8 mouse cellular contexts compared by ENCODE assay signal in genomic region chr13:23990928-23991327, GRCm38 (mm10). TPM values are rescaled to one million over a fixed set of nuclear protein-coding genes. Genes with fewer than 3 reads are reported as not detected.
DNase-seq lines count a peak whose midpoint lies in the region; ATAC-seq and TF ChIP-seq lines count a peak whose summit lies in the region.
"Had no signal": no experiment of that assay in that cellular context is flagged by ENCODE, and none has a peak within 500 bp of the region (broad histone marks: within the 10 kb centered on the region; RNA-seq: fewer than 3 reads in every experiment).

Gene Scgn (minus strand): TSS chr13:23991214.

- peak within 1 kb of the TSS; percentile 6; the same call in 1 of the 2 replicates for H3K4me3 ChIP-seq in ES-Bruce4 (ENCODE audit: low read depth, low read length)
- peak within 1 kb of the TSS; percentile 32 for H3K4me3 ChIP-seq in midbrain, embryonic 13.5 days (replicated peaks)
- H3K4me3 ChIP-seq: heart, embryonic 13.5 days had no signal

- peak; percentile 64 for DNase-seq in 416B (ENCODE audit: low read depth)
- peak; percentile 79 for DNase-seq in embryo, embryonic 11.5 days (ENCODE audit: low read depth, low spot score)
- DNase-seq in heart, postnatal 4 days = peak; percentile 81
- peak; percentile 90 to 91 for DNase-seq in kidney, postnatal 4 days
- DNase-seq in testis, postnatal 14 days (ENCODE audit: low spot score) = peak; percentile 57

- no peak for TF ChIP-seq CTCF in ES-Bruce4 (IDR thresholded peaks at IDR 0.05; ENCODE audit: low read depth, low read length)

- no peaks in the 10 kb centered on the region for H3K36me3 ChIP-seq in ES-Bruce4 (ENCODE audit: control insufficient read depth, insufficient read depth, low read length, poor library complexity, severe bottlenecking)
- no peaks in the 10 kb centered on the region for H3K36me3 ChIP-seq in midbrain, embryonic 13.5 days
- H3K36me3 ChIP-seq: heart, embryonic 13.5 days had no signal

- TF ChIP-seq POLR2A in ES-Bruce4 (IDR thresholded peaks at IDR 0.05; ENCODE audit: insufficient read depth, low read length) = no peak

- H3K9me3 ChIP-seq in ES-Bruce4 (replicated peaks; ENCODE audit: control insufficient read depth, insufficient read depth, low read length, poor library complexity, severe bottlenecking) = no peaks in the 10 kb centered on the region
- no peaks in the 10 kb centered on the region for H3K9me3 ChIP-seq in midbrain, embryonic 13.5 days
- H3K9me3 ChIP-seq: heart, embryonic 13.5 days had no signal

- H3K27me3 ChIP-seq in ES-Bruce4 (ENCODE audit: control insufficient read depth, insufficient read depth, low read length, poor library complexity, severe bottlenecking) = peaks cover 2% of the 10 kb centered on the region
- peaks cover 34% of the 10 kb centered on the region for H3K27me3 ChIP-seq in midbrain, embryonic 13.5 days

- WGBS in midbrain, embryonic 13.5 days = 1% methylated on average over 20 of the region's 20 CpGs

- peak; percentile 35; the same call in 1 of the 2 replicates for TF ChIP-seq EP300 in ES-Bruce4 (IDR thresholded peaks at IDR 0.05; ENCODE audit: insufficient read depth, low read depth, low read length)

- no peak within 1 kb of the TSS for H3K9ac ChIP-seq in ES-Bruce4 (ENCODE audit: low read depth, poor library complexity, severe bottlenecking)
- 0 out of 2 replicates have a peak within 1 kb of the TSS, but pooled peaks have one; percentile 16 for H3K9ac ChIP-seq in midbrain, embryonic 13.5 days (replicated peaks)
- H3K9ac ChIP-seq: heart, embryonic 13.5 days had no signal

- peaks cover 5% of the 10 kb centered on the region for H3K4me1 ChIP-seq in ES-Bruce4 (ENCODE audit: control insufficient read depth, insufficient read depth, low read length)
- H3K4me1 ChIP-seq in midbrain, embryonic 13.5 days (replicated peaks) = peaks cover 15% of the 10 kb centered on the region
- H3K4me1 ChIP-seq: heart, embryonic 13.5 days had no signal

- no peak within 1 kb of the TSS for H3K27ac ChIP-seq in ES-Bruce4 (ENCODE audit: insufficient read depth, low read length)
- H3K27ac ChIP-seq in midbrain, embryonic 13.5 days = no peak within 1 kb of the TSS
- H3K27ac ChIP-seq: heart, embryonic 13.5 days had no signal

- peak; percentile 53 for ATAC-seq in midbrain, embryonic 13.5 days

- peak within 1 kb of the TSS; percentile 61 for H3K4me2 ChIP-seq in midbrain, embryonic 13.5 days (replicated peaks)
- H3K4me2 ChIP-seq: heart, embryonic 13.5 days had no signal

RNA-seq across cellular contexts. Expression of gene Scgn, which starts in this region (rescaled TPM):
- polyA plus RNA-seq in ES-Bruce4 (2011; ENCODE audit: insufficient read depth, insufficient read length, low read depth, missing spikeins) = not detected in 2 replicates
- total RNA-seq in heart, postnatal 4 days (2021) = not detected
- polyA plus RNA-seq in midbrain, embryonic 13.5 days (2015; fragmentation: Nextera tagmentation; extraction: Ambion mirVana) = 1.2 and 1.6 TPM in 2 replicates
- polyA plus RNA-seq: heart, embryonic 13.5 days had no signal

Comparison
In these comparisons a context has a peak if more than half of its experiments do, and no peak if none do; other contexts are left out.
1. Peak in DNase-seq in heart, postnatal 4 days; RNA of the gene not detected or under 1 TPM.